Mouse (Mus musculus) small intestine, adult 2 months (tissue): ENCODE measurements around the gene Prkaca.

Experiments
- CTCF ChIP-seq: fragments of 200-500 bp; IDR thresholded peaks from 2 replicates; pipeline ENCODE4 v1.5.1; 2012; ENCODE audit warnings: low read depth, mild to moderate bottlenecking, control low read depth, inconsistent platforms, low read length, moderate library complexity, mixed read lengths; ENCODE audit not compliant: insufficient replicate concordance, insufficient read length; ENCODE audit errors: extremely low read depth
- POLR2A ChIP-seq: fragments of 200-500 bp; IDR thresholded peaks from 2 replicates; pipeline ENCODE4 v1.6.1; 2012; ENCODE audit warnings: low read depth, mild to moderate bottlenecking, control low read depth, inconsistent platforms, low read length, moderate library complexity

- TF ChIP-seq CTCF, result no peak
- TF ChIP-seq POLR2A, result no peak
Measured at GRCm38 (mm10) chr8:83989243-83989642, 16.4 kb downstream of the Prkaca start.
